Mouse (Mus musculus) MEL (cell line): Measurements from ENCODE around the gene Acmsd. TPM values are rescaled to one million over a fixed set of nuclear protein-coding genes. Genes with fewer than 3 reads are reported as not detected.
A peak's percentile ranks its signal among the peaks of the same experiment; 100 is the strongest.

Experiments used
- DNase-seq: peaks from one replicate; pipeline ENCODE4 v3.0.0; 2011; ENCODE audit warnings: low read depth, low spot score
- H3K27ac ChIP-seq: 2 replicates; pipeline ENCODE4 v1.5.1; 2012; ENCODE audit warnings: low read depth, mild to moderate bottlenecking, control low read depth, low read length, moderate library complexity; ENCODE audit not compliant: control insufficient read depth
- H3K27me3 ChIP-seq, 2 experiments: fragments of 150-350 bp in 1 of 2; sonication (generic) in 1 of 2; 2 replicates each; pipeline ENCODE4 v1.6.1; 2012; ENCODE audit warnings: low read length in 2 of 2, mild to moderate bottlenecking in 2 of 2, improper control_type of control experiment in 1 of 2, moderate library complexity in 1 of 2; ENCODE audit not compliant: insufficient read depth in 2 of 2, control insufficient read depth in 1 of 2
- H3K36me3 ChIP-seq, 2 experiments: 2 replicates each; pipeline ENCODE4 v1.6.1; 2012 to 2014; ENCODE audit warnings: low read length in 2 of 2, improper control_type of control experiment in 1 of 2, inconsistent platforms in 1 of 2, mild to moderate bottlenecking in 1 of 2; ENCODE audit not compliant: insufficient read depth in 2 of 2, control insufficient read depth in 1 of 2
- H3K4me1 ChIP-seq, 2 experiments: fragments of 150-350 bp in 1 of 2; sonication (generic) in 1 of 2; 2 replicates each; pipeline ENCODE4 v1.6.1; 2012; ENCODE audit warnings: low read length in 2 of 2, improper control_type of control experiment in 1 of 2, mild to moderate bottlenecking in 1 of 2; ENCODE audit not compliant: insufficient read depth in 2 of 2, control insufficient read depth in 1 of 2
- H3K4me3 ChIP-seq, 2 experiments: fragments of 150-350 bp in 1 of 2; sonication (generic) in 1 of 2; 2 replicates each; pipeline ENCODE4 v1.5.1; 2012; ENCODE audit warnings: low read depth in 2 of 2, low read length in 2 of 2, mild to moderate bottlenecking in 2 of 2, moderate library complexity in 2 of 2, control low read depth in 1 of 2, improper control_type of control experiment in 1 of 2; ENCODE audit not compliant: control insufficient read depth in 1 of 2, insufficient read depth in 1 of 2
- H3K79me2 ChIP-seq: 2 replicates; pipeline ENCODE4 v1.6.1; 2012; ENCODE audit warnings: mild to moderate bottlenecking, low read length, moderate library complexity; ENCODE audit not compliant: control insufficient read depth, poor library complexity, insufficient read depth
- H3K9ac ChIP-seq: 2 replicates; pipeline ENCODE4 v1.6.1; 2012; ENCODE audit warnings: low read depth, mild to moderate bottlenecking, control low read depth, low read length, moderate library complexity; ENCODE audit not compliant: control insufficient read depth, poor library complexity, severe bottlenecking
- H3K9me3 ChIP-seq: fragments of 150-350 bp; sonication (generic); replicated peaks from 2 replicates; pipeline ENCODE4 v1.6.1; 2012; ENCODE audit warnings: mild to moderate bottlenecking, low read length, improper control_type of control experiment, moderate library complexity; ENCODE audit not compliant: insufficient read depth
- BHLHE40 ChIP-seq: IDR thresholded peaks from 2 replicates; pipeline ENCODE4 v1.6.1; 2012; ENCODE audit warnings: low read depth, mild to moderate bottlenecking, inconsistent platforms, low read length, improper control_type of control experiment, borderline replicate concordance
- CHD2 ChIP-seq: IDR thresholded peaks from 2 replicates; pipeline ENCODE4 v1.6.1; 2011; ENCODE audit warnings: low read length, improper control_type of control experiment
- CTCF ChIP-seq, 3 experiments: IDR thresholded peaks in 2 of 3; conservative IDR thresholded peaks in 1 of 3; 2 replicates each; pipeline ENCODE4 v1.5.1; 2011 to 2012; ENCODE audit warnings: low read length in 3 of 3, low read depth in 2 of 3, mild to moderate bottlenecking in 2 of 3, improper control_type of control experiment in 1 of 3, inconsistent platforms in 1 of 3, mixed read lengths in 1 of 3, moderate library complexity in 1 of 3; ENCODE audit not compliant: control insufficient read depth in 1 of 3, insufficient read depth in 1 of 3, poor library complexity in 1 of 3, severe bottlenecking in 1 of 3
- ELF1 ChIP-seq: IDR thresholded peaks from 2 replicates; pipeline ENCODE4 v1.6.1; 2014; ENCODE audit warnings: low read depth, mild to moderate bottlenecking, inconsistent platforms, low read length, improper control_type of control experiment, moderate library complexity
- EP300 ChIP-seq, 2 experiments: IDR thresholded peaks; 2 replicates each; pipeline ENCODE4 v1.6.1; 2011; ENCODE audit warnings: improper control_type of control experiment in 2 of 2, low read length in 2 of 2, low read depth in 1 of 2, mild to moderate bottlenecking in 1 of 2
- ETS1 ChIP-seq: IDR thresholded peaks from 2 replicates; pipeline ENCODE4 v1.6.1; 2012; ENCODE audit warnings: low read depth, mild to moderate bottlenecking, inconsistent platforms, low read length, improper control_type of control experiment, moderate library complexity
- GABPA ChIP-seq: IDR thresholded peaks from 2 replicates; pipeline ENCODE4 v1.6.1; 2012; ENCODE audit warnings: low read depth, mild to moderate bottlenecking, inconsistent platforms, low read length, improper control_type of control experiment, moderate library complexity
- HCFC1 ChIP-seq: IDR thresholded peaks from 2 replicates; pipeline ENCODE4 v1.6.1; 2012; ENCODE audit warnings: low read depth, mild to moderate bottlenecking, inconsistent platforms, low read length, improper control_type of control experiment, moderate library complexity
- JUND ChIP-seq: IDR thresholded peaks from 2 replicates; pipeline ENCODE4 v1.6.1; 2011; ENCODE audit warnings: low read depth, mild to moderate bottlenecking, improper control_type of control experiment, low read length
- KAT2A ChIP-seq: conservative IDR thresholded peaks from 2 replicates; pipeline ENCODE4 v1.6.1; 2012; ENCODE audit warnings: low read depth, low read length, improper control_type of control experiment, inconsistent platforms
- MAFK ChIP-seq: IDR thresholded peaks from 2 replicates; pipeline ENCODE4 v1.6.1; 2011; ENCODE audit warnings: low read depth, mild to moderate bottlenecking, low read length, improper control_type of control experiment, borderline replicate concordance
- MAZ ChIP-seq: IDR thresholded peaks from 2 replicates; pipeline ENCODE4 v1.6.1; 2012; ENCODE audit warnings: low read depth, mild to moderate bottlenecking, inconsistent platforms, low read length, improper control_type of control experiment
- MXI1 ChIP-seq: IDR thresholded peaks from 2 replicates; pipeline ENCODE4 v1.6.1; 2011; ENCODE audit warnings: mild to moderate bottlenecking, low read depth, low read length, improper control_type of control experiment
- MYB ChIP-seq: IDR thresholded peaks from 2 replicates; pipeline ENCODE4 v1.6.1; 2011; ENCODE audit warnings: mild to moderate bottlenecking, low read depth, low read length, improper control_type of control experiment
- MYC ChIP-seq: IDR thresholded peaks from 2 replicates; pipeline ENCODE4 v1.6.1; 2011; ENCODE audit warnings: low read depth, mild to moderate bottlenecking, low read length, improper control_type of control experiment, moderate library complexity
- NELFE ChIP-seq: IDR thresholded peaks from 2 replicates; pipeline ENCODE4 v1.6.1; 2011; ENCODE audit warnings: low read depth, low read length, improper control_type of control experiment
- NRF1 ChIP-seq: IDR thresholded peaks from 2 replicates; pipeline ENCODE4 v1.6.1; 2014; ENCODE audit warnings: low read depth, mild to moderate bottlenecking, inconsistent platforms, low read length, improper control_type of control experiment, moderate library complexity; ENCODE audit not compliant: poor library complexity, insufficient read depth, severe bottlenecking
- POLR2A ChIP-seq, 2 experiments: IDR thresholded peaks; 2 replicates each; pipeline ENCODE4 v1.6.1; 2011 to 2012; ENCODE audit warnings: low read length in 2 of 2, mild to moderate bottlenecking in 2 of 2, control low read depth in 1 of 2, improper control_type of control experiment in 1 of 2, low read depth in 1 of 2, moderate library complexity in 1 of 2; ENCODE audit not compliant: control insufficient read depth in 1 of 2, insufficient read depth in 1 of 2, poor library complexity in 1 of 2
- POLR2AphosphoS2 ChIP-seq: IDR thresholded peaks from 2 replicates; pipeline ENCODE4 v1.6.1; 2011; ENCODE audit warnings: low read length, improper control_type of control experiment
- RCOR1 ChIP-seq: IDR thresholded peaks from 2 replicates; pipeline ENCODE4 v1.6.1; 2012; ENCODE audit warnings: low read depth, mild to moderate bottlenecking, inconsistent platforms, low read length, improper control_type of control experiment
- SIN3A ChIP-seq: IDR thresholded peaks from 2 replicates; pipeline ENCODE4 v1.6.1; 2012; ENCODE audit warnings: low read length, improper control_type of control experiment, inconsistent platforms
- TAL1 ChIP-seq: IDR thresholded peaks from 2 replicates; pipeline ENCODE4 v1.6.1; 2012; ENCODE audit warnings: mild to moderate bottlenecking, inconsistent platforms, low read length, moderate library complexity, mixed read lengths
- TBP ChIP-seq: IDR thresholded peaks from 2 replicates; pipeline ENCODE4 v1.8.0; 2011; ENCODE audit warnings: low read depth, low read length, improper control_type of control experiment
- TCF12 ChIP-seq: IDR thresholded peaks from 2 replicates; pipeline ENCODE4 v1.6.1; 2014; ENCODE audit warnings: low read depth, mild to moderate bottlenecking, inconsistent platforms, low read length, improper control_type of control experiment, moderate library complexity
- USF1 ChIP-seq: IDR thresholded peaks from 2 replicates; pipeline ENCODE4 v1.6.1; 2014; ENCODE audit warnings: low read depth, mild to moderate bottlenecking, inconsistent platforms, low read length, improper control_type of control experiment, moderate library complexity
- USF2 ChIP-seq, 2 experiments: IDR thresholded peaks; 2 replicates each; pipeline ENCODE4 v1.6.1; 2011 to 2012; ENCODE audit warnings: improper control_type of control experiment in 2 of 2, low read length in 2 of 2, borderline replicate concordance in 1 of 2, inconsistent platforms in 1 of 2, low read depth in 1 of 2, mild to moderate bottlenecking in 1 of 2; ENCODE audit not compliant: insufficient read depth in 1 of 2
- ZNF384 ChIP-seq: IDR thresholded peaks from 2 replicates; pipeline ENCODE4 v1.6.1; 2012; ENCODE audit warnings: low read depth, mild to moderate bottlenecking, inconsistent platforms, low read length, improper control_type of control experiment
- polyA plus RNA-seq, 2 experiments: library from polyadenylated mRNA; stranded (reverse) in 1 of 2; unstranded in 1 of 2; fragments of >175 nt in 1 of 2; fragments of >200 nt in 1 of 2; gene quantifications; 2 replicates each; pipeline versions ENCODE4 v1.2.1 to v1.2.4; 2012; ENCODE audit warnings: low replicate concordance in 2 of 2, low read depth in 1 of 2; ENCODE audit not compliant: insufficient read length in 2 of 2, insufficient read depth in 1 of 2, missing spikeins in 1 of 2
- total RNA-seq: library from RNA; depleted of rRNA; stranded (reverse); fragments of 300-350 nt; gene quantifications from 2 replicates; pipeline ENCODE4 v1.2.3, GENCODE M21; 2012

Acmsd gene
- total and polyA plus RNA-seq, 3 experiments = 4.3 to 4.4 TPM; not detected in 1

- no peak for TF ChIP-seq USF2 (IDR thresholded peaks at IDR 0.05; ENCODE audit: borderline replicate concordance in 1 of 2, insufficient read depth in 1 of 2, low read depth in 1 of 2, low read length in 2 of 2)
- TF ChIP-seq MYB = peak; percentile 75; the same call in 1 of the 2 replicates
- TF ChIP-seq ZNF384 = no peak
- TF ChIP-seq EP300 (IDR thresholded peaks at IDR 0.05; ENCODE audit: low read depth in 1 of 2, low read length in 2 of 2) = 0 out of 4 replicates have a peak, but pooled peaks of 1 of the 2 experiments have one; percentile 47
- TF ChIP-seq NELFE = no peak
- TF ChIP-seq MAZ = no peak
- peak; percentile 91 for TF ChIP-seq TBP
- no peak for TF ChIP-seq BHLHE40
Measured at GRCm38 (mm10) chr1:127773198-127773802, 44.1 kb downstream of the Acmsd start (continued).

- TF ChIP-seq ELF1 (peak; percentile 88), TBP (0 out of 2 replicates have a peak, but pooled peaks have one; percentile 54), USF2 (IDR thresholded peaks at IDR 0.05; ENCODE audit: borderline replicate concordance in 1 of 2, insufficient read depth in 1 of 2, low read depth in 1 of 2, low read length in 2 of 2) (no peak), KAT2A (peak; percentile 88; the same call in 1 of the 2 replicates), MYB (no peak; the same call in 1 of the 2 replicates), USF1 (peak; percentile 38; the same call in 1 of the 2 replicates), TCF12 (peak; percentile 19), CHD2 (peak; percentile 35; the same call in 1 of the 2 replicates), MAZ (peak; percentile 99), EP300 (IDR thresholded peaks at IDR 0.05; ENCODE audit: low read depth in 1 of 2, low read length in 2 of 2) (peak in 1 of 2 experiments; percentile 24; a peak in 1 of 4 replicates), ETS1 (peak; percentile 42; the same call in 1 of the 2 replicates), POLR2AphosphoS2 (peak; percentile 46; the same call in 1 of the 2 replicates), ZNF384 (peak; percentile 29; the same call in 1 of the 2 replicates), SIN3A (peak; percentile 20), MAFK (no peak), TAL1 (no peak), POLR2A (IDR thresholded peaks at IDR 0.05; ENCODE audit: control insufficient read depth in 1 of 2, insufficient read depth in 1 of 2, low read depth in 1 of 2, low read length in 2 of 2, poor library complexity in 1 of 2) (peak; percentile 78 to 96), MXI1 (no peak; the same call in 1 of the 2 replicates), NRF1 (peak; percentile 99), HCFC1 (peak; percentile 94), MYC (peak; percentile 45; the same call in 1 of the 2 replicates), GABPA (no peak), NELFE (peak; percentile 80), RCOR1 (no peak), JUND (no peak), CTCF (IDR thresholded peaks at IDR 0.05 in 2 of 3, conservative IDR thresholded peaks at IDR 0.05 in 1 of 3; ENCODE audit: control insufficient read depth in 1 of 3, insufficient read depth in 1 of 3, low read depth in 2 of 3, low read length in 3 of 3, poor library complexity in 1 of 3, severe bottlenecking in 1 of 3) (0 out of 6 replicates have a peak, but pooled peaks of 1 of the 3 experiments have one; percentile 1)
- Histone ChIP-seq H3K4me1 (peaks cover 3 to 8% of the 10 kb centered on the region in 2 experiments; a peak in 3 of 4 replicates), H3K4me3 (peak within 1 kb of the TSS; percentile 95 to 96), H3K27ac (peak within 1 kb of the TSS; percentile 98), H3K36me3 (peaks cover 3 to 27% of the 10 kb centered on the region in 2 experiments; a peak in 3 of 4 replicates), H3K9ac (peak within 1 kb of the TSS; percentile 97), H3K9me3 (no peaks in the 10 kb centered on the region), H3K79me2 (peaks cover 53% of the 10 kb centered on the region), H3K27me3 (no peaks in the 10 kb centered on the region)
- peak; percentile 99 for DNase-seq
Measured at GRCm38 (mm10) chr1:127773803-127774500, 44.7 kb downstream of the Acmsd start, which contains the start of gene Ccnt2. Gene Ccnt2, plus strand, starts transcription at chr1:127774164.
